Mouse (Mus musculus): ENCODE measurements around the gene Tat. TPM values are rescaled to one million over a fixed set of nuclear protein-coding genes. Genes with fewer than 3 reads are reported as not detected.

Tat gene
- polyA plus RNA-seq (2015; fragmentation: Nextera tagmentation; extraction: Ambion mirVana): 0.27 TPM in 1 of 2 replicates, not detected in the other

GRCm38 (mm10) chr8:109990224-109990623, at the start of gene Tat:
Gene Tat (plus strand): TSS chr8:109990437.
- Histone ChIP-seq H3K4me2 (replicated peaks) (no peak within 1 kb of the TSS), H3K27ac (replicated peaks) (no peak within 1 kb of the TSS), H3K9me3 (replicated peaks) (no peaks in the 10 kb centered on the region), H3K9ac (no peak within 1 kb of the TSS), H3K36me3 (no peaks in the 10 kb centered on the region), H3K4me1 (no peaks in the 10 kb centered on the region), H3K4me3 (replicated peaks) (no peak within 1 kb of the TSS), H3K27me3 (no peaks in the 10 kb centered on the region)
- 76% methylated on average over 8 of the region's 8 CpGs for WGBS
- ATAC-seq (ENCODE audit: insufficient number of reproducible peaks, low FRiP score, low TSS enrichment, low read depth): no peak

GRCm38 (mm10) chr8:109941606-109942360, 48.5 kb upstream of the Tat start:
- Histone ChIP-seq H3K9me3 (replicated peaks) (no peaks in the 10 kb centered on the region), H3K36me3 (peaks cover 27% of the 10 kb centered on the region), H3K4me3 (replicated peaks) (no peak overlapping the region), H3K4me1 (peaks cover 5% of the 10 kb centered on the region; the same call in 1 of the 2 replicates), H3K9ac (no peak overlapping the region), H3K4me2 (replicated peaks) (no peak overlapping the region), H3K27ac (replicated peaks) (no peak overlapping the region), H3K27me3 (no peaks in the 10 kb centered on the region)
- no peak for ATAC-seq (ENCODE audit: insufficient number of reproducible peaks, low FRiP score, low TSS enrichment, low read depth)
- WGBS: 81% methylated on average over 2 of the region's 2 CpGs

GRCm38 (mm10) chr8:109945153-109945632, 45.0 kb upstream of the Tat start:
- no peaks in the 10 kb centered on the region for H3K9me3 ChIP-seq (replicated peaks)
- peaks cover 11% of the 10 kb centered on the region for H3K27me3 ChIP-seq
- H3K4me1 ChIP-seq: peaks cover 21% of the 10 kb centered on the region
- no peak overlapping the region for H3K27ac ChIP-seq (replicated peaks)
- no peak for ATAC-seq (ENCODE audit: insufficient number of reproducible peaks, low FRiP score, low TSS enrichment, low read depth)
- 48% methylated on average over 9 of the region's 9 CpGs for WGBS
- H3K4me2 ChIP-seq (replicated peaks): no peak overlapping the region
- H3K4me3 ChIP-seq (replicated peaks): no peak overlapping the region
- H3K36me3 ChIP-seq: peaks cover 11% of the 10 kb centered on the region
- no peak overlapping the region for H3K9ac ChIP-seq

GRCm38 (mm10) chr8:109945694-109946093, 44.5 kb upstream of the Tat start:
- H3K9ac ChIP-seq: no peak overlapping the region
- no peak overlapping the region for H3K27ac ChIP-seq (replicated peaks)
- H3K27me3 ChIP-seq: peaks cover 11% of the 10 kb centered on the region
- 75% methylated on average over 7 of the region's 7 CpGs for WGBS
- no peak for ATAC-seq (ENCODE audit: insufficient number of reproducible peaks, low FRiP score, low TSS enrichment, low read depth)
- no peaks in the 10 kb centered on the region for H3K9me3 ChIP-seq (replicated peaks)
- H3K36me3 ChIP-seq: peaks cover 6% of the 10 kb centered on the region
- no peak overlapping the region for H3K4me2 ChIP-seq (replicated peaks)
- H3K4me3 ChIP-seq (replicated peaks): no peak overlapping the region
- peaks cover 21% of the 10 kb centered on the region for H3K4me1 ChIP-seq

DNA sequence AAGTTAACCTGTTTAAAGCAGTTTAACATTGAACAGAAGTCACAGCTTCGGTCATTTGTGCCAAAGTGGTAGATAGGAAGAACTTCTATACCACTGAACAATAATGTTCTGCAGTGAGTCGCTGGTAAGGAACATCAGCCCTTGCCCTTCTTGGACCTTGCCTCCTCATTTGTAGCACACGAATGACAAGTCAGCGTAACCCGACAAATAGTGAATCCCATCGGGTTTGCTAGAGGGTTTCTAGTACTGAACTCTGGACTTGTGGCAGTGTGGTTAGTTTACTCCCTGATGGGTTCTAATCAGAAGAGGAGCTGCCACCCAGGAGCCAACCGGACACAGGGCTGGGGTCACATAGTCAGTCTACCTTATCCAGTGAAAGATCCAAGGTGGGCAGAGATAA, 44.0 kb upstream of the Tat start:
- H3K27ac ChIP-seq (replicated peaks): no peak overlapping the region
- H3K27me3 ChIP-seq: peaks cover 11% of the 10 kb centered on the region
- no peaks in the 10 kb centered on the region for H3K9me3 ChIP-seq (replicated peaks)
- H3K4me1 ChIP-seq: peaks cover 21% of the 10 kb centered on the region
- H3K4me3 ChIP-seq (replicated peaks): no peak overlapping the region
- no peak overlapping the region for H3K9ac ChIP-seq
- ATAC-seq (ENCODE audit: insufficient number of reproducible peaks, low FRiP score, low TSS enrichment, low read depth): no peak
- H3K4me2 ChIP-seq (replicated peaks): no peak overlapping the region
- H3K36me3 ChIP-seq: no peaks in the 10 kb centered on the region; the same call in none of the 2 replicates
- WGBS: 86% methylated on average over 7 of the region's 7 CpGs

DNA sequence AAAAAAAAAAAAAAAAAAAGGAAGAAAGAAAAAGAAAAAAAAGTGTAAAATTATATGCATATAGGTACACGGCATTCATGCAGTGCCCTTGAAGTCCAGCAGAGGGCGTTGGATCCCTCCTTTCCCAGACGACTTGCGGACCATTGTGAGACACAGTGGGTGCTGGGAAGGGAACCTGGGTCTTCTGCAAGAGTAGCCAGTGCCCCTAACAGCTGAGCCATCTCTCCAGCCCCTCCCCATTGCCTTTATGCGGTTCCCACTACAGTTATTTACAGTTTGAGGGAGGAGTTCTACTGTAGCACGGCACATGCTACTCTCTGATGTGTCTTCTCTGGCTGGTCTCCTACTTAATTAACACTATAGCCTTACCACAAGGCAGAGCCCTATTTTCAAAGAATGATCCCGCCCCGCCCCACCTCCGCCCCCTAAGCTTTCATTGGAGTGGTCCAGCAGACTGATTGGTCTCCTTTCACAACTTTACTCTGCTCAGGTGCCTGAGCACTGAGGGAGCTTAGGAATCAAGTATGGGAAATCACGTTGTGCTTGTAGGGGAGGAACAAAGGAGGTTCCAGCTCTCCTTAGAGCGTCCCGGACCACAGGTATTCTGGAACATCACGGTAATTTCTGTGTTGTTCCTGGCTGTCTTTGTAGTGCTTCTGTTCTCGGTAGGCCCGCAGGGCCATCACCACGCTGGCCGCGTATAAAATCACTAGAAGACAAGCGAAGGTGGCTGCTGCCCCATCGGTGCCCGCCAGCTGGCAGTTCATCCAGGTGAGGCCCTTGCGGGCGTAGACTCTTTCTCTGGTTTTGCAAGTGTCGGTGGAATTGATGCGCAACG, 42.6 kb upstream of the Tat start:
- Histone ChIP-seq H3K4me3 (replicated peaks) (peak overlapping the region; percentile 31), H3K27ac (replicated peaks) (no peak overlapping the region), H3K27me3 (peaks cover 11% of the 10 kb centered on the region), H3K9me3 (replicated peaks) (no peaks in the 10 kb centered on the region), H3K4me2 (replicated peaks) (peak overlapping the region; percentile 50), H3K36me3 (no peaks in the 10 kb centered on the region; the same call in 1 of the 2 replicates), H3K4me1 (peaks cover 21% of the 10 kb centered on the region), H3K9ac (no peak overlapping the region)
- peak; percentile 70 for ATAC-seq (ENCODE audit: insufficient number of reproducible peaks, low FRiP score, low TSS enrichment, low read depth)
- 2% methylated on average over 26 of the region's 26 CpGs for WGBS

DNA sequence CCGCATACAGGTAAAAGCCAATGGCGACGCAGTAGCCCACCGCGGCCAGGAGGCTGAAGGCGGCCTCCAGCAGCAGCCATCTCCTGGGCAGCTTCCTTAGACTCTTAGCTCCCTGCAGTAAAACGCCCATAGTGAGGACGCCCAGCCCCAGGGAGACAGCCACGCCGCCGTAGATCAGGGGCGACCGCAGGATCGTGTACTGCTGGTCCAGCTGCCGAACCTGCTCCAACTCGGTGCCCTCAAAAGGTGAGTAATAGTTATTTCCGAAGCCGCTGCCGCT, 42.0 kb upstream of the Tat start:
- Histone ChIP-seq H3K27ac (replicated peaks) (no peak overlapping the region), H3K4me2 (replicated peaks) (peak overlapping the region; percentile 50), H3K36me3 (no peaks in the 10 kb centered on the region; the same call in 1 of the 2 replicates), H3K4me1 (peaks cover 21% of the 10 kb centered on the region), H3K4me3 (replicated peaks) (peak overlapping the region; percentile 31), H3K27me3 (peaks cover 11% of the 10 kb centered on the region), H3K9me3 (replicated peaks) (no peaks in the 10 kb centered on the region), H3K9ac (no peak overlapping the region)
- 3% methylated on average over 19 of the region's 19 CpGs for WGBS
- no peak for ATAC-seq (ENCODE audit: insufficient number of reproducible peaks, low FRiP score, low TSS enrichment, low read depth)

- no peak for ATAC-seq (ENCODE audit: insufficient number of reproducible peaks, low FRiP score, low TSS enrichment, low read depth)
- Histone ChIP-seq H3K27ac (replicated peaks) (no peak overlapping the region), H3K9me3 (replicated peaks) (no peaks in the 10 kb centered on the region), H3K4me2 (replicated peaks) (no peak overlapping the region), H3K9ac (no peak overlapping the region), H3K4me3 (replicated peaks) (no peak overlapping the region), H3K27me3 (peaks cover 11% of the 10 kb centered on the region), H3K4me1 (peaks cover 21% of the 10 kb centered on the region), H3K36me3 (no peaks in the 10 kb centered on the region)
- WGBS: 57% methylated on average over 7 of the region's 7 CpGs
Observed at GRCm38 (mm10) chr8:109952171-109952570, 38.1 kb upstream of the Tat start.

DNA sequence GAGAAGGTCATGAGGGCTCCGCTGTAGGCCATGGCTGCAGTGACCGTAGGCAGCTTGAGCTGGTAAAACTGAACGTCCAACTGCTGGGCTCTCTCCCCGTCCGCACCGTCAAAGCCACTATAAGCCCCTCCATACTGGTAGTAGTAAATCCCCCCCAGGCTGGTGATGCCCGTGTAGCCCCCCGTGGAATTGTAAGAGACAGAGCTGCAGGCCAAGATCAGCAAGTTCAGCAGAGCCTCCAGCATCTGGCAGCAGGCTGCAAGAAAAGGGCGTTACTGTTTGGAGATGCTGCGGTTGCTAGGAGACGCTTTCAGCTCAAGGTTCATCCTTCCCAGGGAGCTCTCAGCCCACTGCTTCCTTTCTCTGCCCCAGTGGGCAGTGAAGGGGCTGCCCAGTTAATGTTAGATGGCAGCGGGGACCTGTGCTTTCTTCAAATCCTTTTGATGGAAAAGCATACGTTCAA, 35.7 kb upstream of the Tat start:
- no peaks in the 10 kb centered on the region for H3K36me3 ChIP-seq
- no peaks in the 10 kb centered on the region for H3K27me3 ChIP-seq
- whole genome bisulfite sequencing: 48% methylated on average over 13 of the region's 13 CpGs
- no peak overlapping the region for H3K4me2 ChIP-seq (replicated peaks)
- peaks cover 15% of the 10 kb centered on the region for H3K4me1 ChIP-seq
- no peak overlapping the region for H3K9ac ChIP-seq
- H3K9me3 ChIP-seq (replicated peaks): no peaks in the 10 kb centered on the region
- no peak for ATAC-seq (ENCODE audit: insufficient number of reproducible peaks, low FRiP score, low TSS enrichment, low read depth)
- H3K27ac ChIP-seq (replicated peaks): no peak overlapping the region
- H3K4me3 ChIP-seq (replicated peaks): no peak overlapping the region

- 3% methylated on average over 16 of the region's 16 CpGs for WGBS
- no peak overlapping the region for H3K9ac ChIP-seq
- H3K27ac ChIP-seq (replicated peaks): peak overlapping the region; percentile 60
Observed at GRCm38 (mm10) chr8:109957167-109958028, 32.8 kb upstream of the Tat start.

More at GRCm38 (mm10) chr8:109957167-109958028, 32.8 kb upstream of the Tat start:
- Histone ChIP-seq H3K9me3 (replicated peaks) (no peaks in the 10 kb centered on the region), H3K4me1 (peaks cover 24% of the 10 kb centered on the region), H3K4me3 (replicated peaks) (no peak overlapping the region), H3K27me3 (peaks cover 15% of the 10 kb centered on the region), H3K36me3 (no peaks in the 10 kb centered on the region), H3K4me2 (replicated peaks) (peak overlapping the region; percentile 22; the same call in 1 of the 2 replicates)
- peak; percentile 70; the same call in 1 of the 2 replicates for ATAC-seq (ENCODE audit: insufficient number of reproducible peaks, low FRiP score, low TSS enrichment, low read depth)

Data from embryonic facial prominence, embryonic 15.5 days (tissue).